8 mouse cellular contexts compared by ENCODE assay signal in the genomic region with DNA sequence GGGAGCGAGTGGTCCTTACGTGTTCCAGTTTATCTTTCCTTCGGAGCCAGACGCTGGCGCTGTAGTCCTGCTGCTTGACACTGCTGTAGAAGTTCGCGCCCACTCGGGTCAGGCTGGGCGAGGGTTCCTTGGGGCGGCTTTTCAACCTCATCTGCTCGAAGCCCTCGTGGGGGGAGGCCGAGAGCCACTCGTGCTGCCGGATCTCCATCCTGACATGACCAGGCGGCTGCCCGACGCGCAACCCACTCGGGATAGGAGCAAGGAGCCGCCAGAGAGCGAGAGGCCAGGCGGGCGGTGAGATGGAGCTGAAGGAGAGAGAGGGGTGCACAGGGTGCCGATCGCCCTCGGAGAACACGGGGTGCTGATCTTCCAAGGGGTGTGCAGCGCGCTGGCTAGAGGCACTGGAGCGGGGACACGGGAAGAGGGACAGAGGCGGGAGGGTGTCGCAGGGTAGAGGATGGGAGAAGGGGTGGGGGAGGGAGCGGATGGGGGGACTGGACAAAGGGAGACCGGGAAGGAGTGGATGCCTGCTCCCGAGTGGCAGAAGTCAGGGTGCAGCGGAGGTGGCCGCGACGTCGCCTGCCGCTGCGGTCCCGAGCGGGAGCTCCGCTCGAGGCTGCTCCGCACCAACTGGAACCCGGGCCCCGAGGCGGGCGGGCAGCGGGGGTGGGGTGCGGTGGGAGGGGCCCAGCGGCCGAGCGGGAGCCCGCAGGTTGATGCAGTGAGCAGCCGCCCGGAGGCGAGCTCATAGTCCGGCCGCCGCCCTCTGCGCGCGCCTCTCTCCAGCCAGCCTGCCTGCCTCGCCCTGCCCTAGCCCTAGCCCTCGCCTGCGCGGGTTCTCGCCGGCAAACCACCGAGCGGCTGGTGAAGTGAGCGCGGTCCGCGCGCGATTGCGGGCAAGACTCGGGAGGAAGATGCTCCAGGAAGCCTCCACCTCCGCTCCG. TPM values are rescaled to one million over a fixed set of nuclear protein-coding genes. Genes with fewer than 3 reads are reported as not detected.
DNase-seq lines count a peak whose midpoint lies in the region; ATAC-seq and TF ChIP-seq lines count a peak whose summit lies in the region.

Gene Pld5 (minus strand): TSS at position 646 of the 944 bp plus-strand sequence.

- no peaks in the 10 kb centered on the region for H3K36me3 ChIP-seq in lung, embryonic 16.5 days (ENCODE audit: control insufficient read depth, insufficient read depth, low read length)
- H3K36me3 ChIP-seq in forebrain, postnatal 0 days (ENCODE audit: insufficient read depth) = no peaks in the 10 kb centered on the region
- H3K36me3 ChIP-seq in intestine, embryonic 15.5 days = no peaks in the 10 kb centered on the region

- H3K4me2 ChIP-seq in lung, embryonic 16.5 days (ENCODE audit: low read depth, low read length) = peak within 1 kb of the TSS; percentile 97
- H3K4me2 ChIP-seq in forebrain, postnatal 0 days (ENCODE audit: low read depth) = peak within 1 kb of the TSS; percentile 97
- peak within 1 kb of the TSS; percentile 98 for H3K4me2 ChIP-seq in intestine, embryonic 15.5 days (replicated peaks)

- peak; percentile 10; the same call in 1 of the 2 replicates for TF ChIP-seq CTCF in forebrain, postnatal 0 days (IDR thresholded peaks at IDR 0.05; ENCODE audit: low read depth)

- H3K4me3 ChIP-seq in lung, embryonic 16.5 days (ENCODE audit: low read length) = peak within 1 kb of the TSS; percentile 57
- H3K4me3 ChIP-seq in forebrain, postnatal 0 days (ENCODE audit: low read depth, low read length) = peak within 1 kb of the TSS; percentile 54
- H3K4me3 ChIP-seq in intestine, embryonic 15.5 days (replicated peaks) = peak within 1 kb of the TSS; percentile 49

- WGBS in lung, embryonic 16.5 days = under 1% methylated on average over 74 of the region's 86 CpGs
- WGBS in forebrain, postnatal 0 days = 2% methylated on average over 68 of the region's 86 CpGs
- under 1% methylated on average over 86 of the region's 86 CpGs for WGBS in intestine, embryonic 15.5 days

- H3K9ac ChIP-seq in lung, embryonic 16.5 days (ENCODE audit: low read length) = peak within 1 kb of the TSS; percentile 58
- peak within 1 kb of the TSS; percentile 55 for H3K9ac ChIP-seq in forebrain, postnatal 0 days
- H3K9ac ChIP-seq in intestine, embryonic 15.5 days = peak within 1 kb of the TSS; percentile 41

- no peak within 1 kb of the TSS for H3K27ac ChIP-seq in lung, embryonic 16.5 days (ENCODE audit: low read length)
- H3K27ac ChIP-seq in forebrain, postnatal 0 days (ENCODE audit: low read depth, low read length) = no peak within 1 kb of the TSS
- no peak within 1 kb of the TSS for H3K27ac ChIP-seq in intestine, embryonic 15.5 days

- peaks cover 25% of the 10 kb centered on the region for H3K27me3 ChIP-seq in lung, embryonic 16.5 days (ENCODE audit: control insufficient read depth, insufficient read depth, low read depth, low read length)
- peaks cover 18% of the 10 kb centered on the region for H3K27me3 ChIP-seq in forebrain, postnatal 0 days (ENCODE audit: insufficient read depth, low read length)
- H3K27me3 ChIP-seq in intestine, embryonic 15.5 days (replicated peaks) = peaks cover 20% of the 10 kb centered on the region

- peak; percentile 92 for ATAC-seq in lung, embryonic 16.5 days (ENCODE audit: low read depth)
- ATAC-seq in forebrain, postnatal 0 days = peak; percentile 78
- peak; percentile 97 for ATAC-seq in intestine, embryonic 15.5 days
- ATAC-seq in megakaryocyte, adult 5-6 weeks (ENCODE audit: poor library complexity, severe bottlenecking) = 0 out of 2 replicates have a peak, but pooled peaks have one; percentile 15
- no peak for ATAC-seq in inflammation-experienced regulatory T-cells, adult 6 months

- H3K4me1 ChIP-seq in lung, embryonic 16.5 days (replicated peaks; ENCODE audit: control insufficient read depth, insufficient read depth, low read length) = peaks cover 10% of the 10 kb centered on the region
- H3K4me1 ChIP-seq in forebrain, postnatal 0 days (ENCODE audit: insufficient read depth) = 0 out of 2 replicates have a peak, but pooled peaks cover 5% of the 10 kb centered on the region
- peaks cover 9% of the 10 kb centered on the region for H3K4me1 ChIP-seq in intestine, embryonic 15.5 days (replicated peaks)

- DNase-seq in lung, adult 18-20 months = no peak
- DNase-seq in cerebellum, adult 8-10 months = peak; percentile 69
- DNase-seq in forebrain, postnatal 0 days = peak; percentile 37
- peak; percentile 39 for DNase-seq in right cerebral cortex, postnatal 4 days

- H3K9me3 ChIP-seq in lung, embryonic 16.5 days (ENCODE audit: control insufficient read depth, low read length) = no peaks in the 10 kb centered on the region
- no peaks in the 10 kb centered on the region for H3K9me3 ChIP-seq in forebrain, postnatal 0 days (ENCODE audit: low read length)
- H3K9me3 ChIP-seq in intestine, embryonic 15.5 days = no peaks in the 10 kb centered on the region

RNA-seq across cellular contexts. Expression of gene Pld5, which starts in this region (rescaled TPM):
- polyA plus RNA-seq in lung, embryonic 16.5 days (2015; fragmentation: Nextera tagmentation; extraction: Ambion mirVana) = 0.26 and 0.63 TPM in 2 replicates
- total RNA-seq in forebrain, postnatal 0 days (2014; rRNA removed) = 1.9 and 2.9 TPM in 2 replicates
- 0.89 and 1.7 TPM in 2 replicates for polyA plus RNA-seq in forebrain, postnatal 0 days (2015; fragmentation: Nextera tagmentation; extraction: Ambion mirVana)
- polyA plus RNA-seq in intestine, embryonic 15.5 days (2015; fragmentation: Nextera tagmentation; extraction: Ambion mirVana) = 0.77 and 0.90 TPM in 2 replicates
- not detected in 2 replicates for total RNA-seq in megakaryocyte, adult 5-6 weeks (2015)
- not detected in 2 replicates for total RNA-seq in megakaryocyte, adult 5-6 weeks (2017)
- not detected for polyA plus RNA-seq in inflammation-experienced regulatory T-cells, adult 6 months (2017; shearing (Covaris generic))

Comparison
In these comparisons a context has a peak if more than half of its experiments do, and no peak if none do; other contexts are left out.
1. Peak in ATAC-seq, H3K4me3 ChIP-seq, H3K9ac ChIP-seq and H3K4me2 ChIP-seq in lung, embryonic 16.5 days; RNA of the gene not detected or under 1 TPM.
2. Peak in ATAC-seq, H3K4me3 ChIP-seq, H3K9ac ChIP-seq and H3K4me2 ChIP-seq in intestine, embryonic 15.5 days; RNA of the gene not detected or under 1 TPM.
3. Peak in ATAC-seq in megakaryocyte, adult 5-6 weeks; RNA of the gene not detected or under 1 TPM.
4. DNase-seq: peak in cerebellum, adult 8-10 months (single experiment), forebrain, postnatal 0 days (single experiment) and right cerebral cortex, postnatal 4 days (single experiment); none in lung, adult 18-20 months (0 of 2).
5. Peak in every context shown above with its lines, with median percentiles within 50 percentile points of each other: H3K4me2 ChIP-seq, H3K4me3 ChIP-seq and H3K9ac ChIP-seq.